Mouse (Mus musculus) kidney, adult 2 months (tissue): ENCODE results near the gene Olfr113.

ENCODE experiments used
- CTCF ChIP-seq: fragments of 200-500 bp; conservative IDR thresholded peaks from 2 replicates; pipeline ENCODE4 v1.5.1; 2011; ENCODE audit warnings: low read depth, mild to moderate bottlenecking, control low read depth, low read length, moderate library complexity, mixed read lengths; ENCODE audit not compliant: insufficient read depth, insufficient read length
- POLR2A ChIP-seq: fragments of 200-500 bp; IDR thresholded peaks from one replicate; pipeline ENCODE4 v1.6.1; 2011; ENCODE audit warnings: low read depth, low read length, control low read depth

DNA sequence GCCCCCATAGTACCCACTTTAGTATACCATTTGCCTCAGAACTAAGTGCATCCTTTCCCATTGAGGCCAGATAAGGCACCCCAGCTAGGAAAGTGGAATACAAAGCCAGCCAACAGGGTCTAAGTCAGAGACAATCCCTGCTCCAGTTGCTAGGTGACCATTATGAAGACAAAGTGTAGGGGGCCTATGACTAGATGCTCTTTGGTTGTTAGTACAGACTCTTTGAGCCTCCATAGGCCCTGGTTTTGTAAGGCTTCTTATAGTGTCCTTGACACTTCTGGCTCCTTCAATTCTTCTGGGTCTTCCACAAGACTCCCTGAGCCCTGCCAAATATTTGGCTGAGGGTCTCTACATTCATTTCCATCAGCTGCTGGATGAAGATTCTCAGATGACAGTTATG lies 8.1 kb downstream of the Olfr113 start, which contains the start of gene Olfr112:
- TF ChIP-seq CTCF (no peak), POLR2A (no peak)
